ENCODE assay signal across 11 mouse cellular contexts in the genomic region with DNA sequence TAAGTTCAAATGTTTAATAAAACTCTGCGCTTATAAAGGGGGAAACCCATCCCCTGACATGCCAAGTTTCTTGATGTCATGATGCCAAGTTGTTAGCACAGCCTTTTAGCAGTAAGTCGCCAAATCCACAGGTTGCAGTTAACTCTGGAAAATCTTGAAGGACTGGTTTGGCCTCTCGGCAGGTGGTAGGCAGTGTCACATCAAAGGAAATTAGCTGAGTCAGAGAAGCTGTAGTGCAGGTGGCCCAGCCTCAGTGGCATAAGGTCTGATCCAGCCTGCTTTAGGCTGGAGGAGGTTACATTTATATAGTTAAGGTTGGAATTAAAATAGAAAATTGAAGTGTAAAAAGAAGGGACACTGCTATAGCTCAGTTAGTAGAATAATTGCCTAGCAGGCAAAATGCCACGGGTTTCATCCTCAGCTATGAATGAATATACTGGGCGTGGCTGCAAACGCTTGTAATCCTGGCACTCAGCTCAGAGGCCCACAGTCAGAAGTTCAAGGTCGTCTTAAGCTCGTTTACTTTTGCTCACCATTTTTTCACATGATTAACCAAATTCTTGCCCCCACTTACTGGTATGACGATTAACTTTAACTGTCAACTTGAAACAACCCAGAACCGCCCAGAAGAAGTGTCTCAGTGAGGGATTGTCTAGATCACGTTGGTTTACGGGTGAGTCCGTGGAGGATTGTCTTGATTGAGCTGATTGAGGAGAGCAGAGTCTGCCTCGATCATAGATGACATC.
DNase-seq lines count a peak whose midpoint lies in the region; ATAC-seq and TF ChIP-seq lines count a peak whose summit lies in the region.
"Had no signal": no experiment of that assay in that cellular context is flagged by ENCODE, and none has a peak within 500 bp of the region (broad histone marks: within the 10 kb centered on the region; RNA-seq: fewer than 3 reads in every experiment).

No protein-coding gene starts in this region.

- no peak overlapping the region for H3K27ac ChIP-seq in lung, embryonic 14.5 days (ENCODE audit: low read depth)
- no peak overlapping the region; the same call in 1 of the 2 replicates for H3K27ac ChIP-seq in embryonic facial prominence, embryonic 14.5 days (replicated peaks; ENCODE audit: low read depth, low read length)
- H3K27ac ChIP-seq: forebrain, embryonic 13.5 days had no signal

- DNase-seq in cerebellum, adult 9-11 months = peak; percentile 6
- DNase-seq in cerebellum, postnatal 4 days (ENCODE audit: low spot score in 2 of 2) = no peak
- peak; percentile 55 for DNase-seq in lung, embryonic 14.5 days
- no peak for DNase-seq in lung, postnatal 10 days
- peak; percentile 77 for DNase-seq in embryonic facial prominence, embryonic 14.5 days (ENCODE audit: low spot score)
- peak; percentile 29 for DNase-seq in lung, postnatal 36 days
- DNase-seq in layer of hippocampus, adult 11-12 months (ENCODE audit: low spot score) = no peak

- WGBS in lung, embryonic 14.5 days = 20% methylated on average over 14 of the region's 14 CpGs
- 40% methylated on average over 14 of the region's 14 CpGs for WGBS in embryonic facial prominence, embryonic 14.5 days

- H3K4me3 ChIP-seq in lung, embryonic 14.5 days (ENCODE audit: low read depth, low read length) = no peak overlapping the region
- H3K4me3 ChIP-seq in embryonic facial prominence, embryonic 14.5 days (ENCODE audit: low read depth, low read length) = no peak overlapping the region
- H3K4me3 ChIP-seq: forebrain, embryonic 13.5 days had no signal

- H3K4me2 ChIP-seq in lung, embryonic 14.5 days = no peak overlapping the region
- H3K4me2 ChIP-seq in embryonic facial prominence, embryonic 14.5 days (ENCODE audit: low read depth, low read length) = no peak overlapping the region
- H3K4me2 ChIP-seq: forebrain, embryonic 13.5 days; liver, embryonic 11.5 days; midbrain, embryonic 11.5 days had no signal

- peak; percentile 88 for ATAC-seq in lung, embryonic 14.5 days (ENCODE audit: insufficient read depth)
- peak; percentile 89 for ATAC-seq in embryonic facial prominence, embryonic 14.5 days (ENCODE audit: low read depth)
- ATAC-seq in frontal cortex, adult (ENCODE audit: low TSS enrichment) = no peak
- ATAC-seq: forebrain, embryonic 13.5 days had no signal

- TF ChIP-seq CTCF in lung, embryonic 14.5 days (IDR thresholded peaks at IDR 0.05; ENCODE audit: low read depth) = no peak

- no peaks in the 10 kb centered on the region for H3K27me3 ChIP-seq in lung, embryonic 14.5 days (ENCODE audit: insufficient read depth, low read length)
- no peaks in the 10 kb centered on the region for H3K27me3 ChIP-seq in embryonic facial prominence, embryonic 14.5 days (replicated peaks; ENCODE audit: control insufficient read depth, insufficient read depth, low read length)
- H3K27me3 ChIP-seq: forebrain, embryonic 13.5 days had no signal

- no peaks in the 10 kb centered on the region for H3K4me1 ChIP-seq in lung, embryonic 14.5 days (ENCODE audit: insufficient read depth)
- H3K4me1 ChIP-seq in embryonic facial prominence, embryonic 14.5 days (ENCODE audit: control insufficient read depth, insufficient read depth, low read length) = no peaks in the 10 kb centered on the region
- H3K4me1 ChIP-seq: forebrain, embryonic 13.5 days had no signal

- H3K36me3 ChIP-seq in lung, embryonic 14.5 days (ENCODE audit: insufficient read depth) = no peaks in the 10 kb centered on the region
- no peaks in the 10 kb centered on the region for H3K36me3 ChIP-seq in embryonic facial prominence, embryonic 14.5 days (ENCODE audit: control insufficient read depth, insufficient read depth, low read length)

- no peaks in the 10 kb centered on the region for H3K9me3 ChIP-seq in lung, embryonic 14.5 days (ENCODE audit: low read depth, low read length)
- no peaks in the 10 kb centered on the region for H3K9me3 ChIP-seq in embryonic facial prominence, embryonic 14.5 days (ENCODE audit: control insufficient read depth, low read length)
- H3K9me3 ChIP-seq: forebrain, embryonic 13.5 days had no signal

- no peak overlapping the region for H3K9ac ChIP-seq in lung, embryonic 14.5 days
- H3K9ac ChIP-seq in embryonic facial prominence, embryonic 14.5 days (ENCODE audit: low read depth, low read length) = no peak overlapping the region
- H3K9ac ChIP-seq: forebrain, embryonic 13.5 days had no signal

Comparison
In these comparisons a context has a peak if more than half of its experiments do, and no peak if none do; other contexts are left out.
1. DNase-seq: peak in cerebellum, adult 9-11 months (single experiment), lung, embryonic 14.5 days (single experiment), embryonic facial prominence, embryonic 14.5 days (single experiment) and lung, postnatal 36 days (single experiment); none in cerebellum, postnatal 4 days (0 of 2), lung, postnatal 10 days (single experiment) and layer of hippocampus, adult 11-12 months (single experiment).